Mouse (Mus musculus) megakaryocyte progenitor cell, adult 5-6 weeks (primary cell): ENCODE results near the gene Olfr965. TPM values are rescaled to one million over a fixed set of nuclear protein-coding genes. Genes with fewer than 3 reads are reported as not detected.
"Not testable (repeated sequence)": the region's sequence is repeated elsewhere in the genome, so short reads cannot be mapped to it uniquely, and the experiment has no call there.

Experiments used
- ATAC-seq: replicated peaks from 2 replicates; pipeline ENCODE4 v1.8.0; 2016; ENCODE audit warnings: mild to moderate bottlenecking, moderate TSS enrichment, inconsistent platforms; ENCODE audit not compliant: poor library complexity
- total RNA-seq, 2 experiments: library from RNA; stranded (forward) in 1 of 2; stranded (reverse) in 1 of 2; fragments of 157-497, 149-512 nt in 1 of 2; fragments of 200-1000 nt in 1 of 2; gene quantifications; 2 replicates each; pipeline versions ENCODE4 v1.2.3 to v1.2.4; 2015 to 2017

Gene Olfr965
- total RNA-seq (2015) (not detected in 2 replicates), total RNA-seq (2017) (not detected in 2 replicates)

GRCm38 (mm10) chr9:39711053-39711452 lies at the start of gene Olfr965:
Olfr965 (plus strand) TSS chr9:39711353.
- no peak for ATAC-seq

- no peak for ATAC-seq
Observed at GRCm38 (mm10) chr9:39666905-39667304, 44.2 kb upstream of the Olfr965 start, which contains the start of gene Olfr963. Olfr963 (plus strand) TSS chr9:39667205.

DNA sequence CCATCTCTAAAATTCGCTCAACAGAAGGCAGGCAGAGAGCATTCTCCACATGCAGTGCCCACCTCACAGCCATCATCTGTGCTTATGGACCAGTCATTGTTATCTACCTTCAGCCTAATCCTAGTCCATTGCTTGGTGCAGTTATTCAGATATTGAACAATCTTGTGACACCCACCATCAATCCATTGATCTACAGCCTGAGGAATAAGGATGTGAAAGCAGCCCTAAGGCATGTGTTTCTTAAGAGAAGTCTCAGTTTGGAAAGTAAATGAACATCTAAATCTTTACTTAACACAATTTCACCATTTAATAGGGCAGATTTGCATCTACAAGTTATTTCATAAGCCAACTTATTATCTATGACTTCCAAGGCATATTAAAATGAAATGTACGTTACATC lies 41.4 kb upstream of the Olfr965 start:
- ATAC-seq, result no peak

DNA sequence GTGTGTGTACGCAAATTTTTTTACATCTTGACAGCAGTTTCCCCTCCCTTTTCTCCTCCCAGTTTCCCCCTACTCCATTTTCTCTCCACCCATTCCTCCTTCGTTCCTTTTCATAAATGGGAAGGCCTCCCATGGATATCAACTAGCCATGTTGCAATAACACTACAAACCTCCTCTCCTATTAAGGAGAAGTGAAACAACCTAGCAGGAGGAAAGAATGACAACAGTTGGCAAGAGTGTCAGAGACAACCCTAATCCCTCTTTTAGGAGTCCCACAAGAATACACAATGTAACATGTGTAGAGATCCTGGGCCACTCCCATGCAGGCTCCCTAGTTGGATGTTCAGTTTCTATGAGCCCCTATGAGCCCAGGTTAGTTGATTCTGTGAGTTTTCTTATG lies 36.3 kb upstream of the Olfr965 start:
- peak; percentile 92 for ATAC-seq

DNA sequence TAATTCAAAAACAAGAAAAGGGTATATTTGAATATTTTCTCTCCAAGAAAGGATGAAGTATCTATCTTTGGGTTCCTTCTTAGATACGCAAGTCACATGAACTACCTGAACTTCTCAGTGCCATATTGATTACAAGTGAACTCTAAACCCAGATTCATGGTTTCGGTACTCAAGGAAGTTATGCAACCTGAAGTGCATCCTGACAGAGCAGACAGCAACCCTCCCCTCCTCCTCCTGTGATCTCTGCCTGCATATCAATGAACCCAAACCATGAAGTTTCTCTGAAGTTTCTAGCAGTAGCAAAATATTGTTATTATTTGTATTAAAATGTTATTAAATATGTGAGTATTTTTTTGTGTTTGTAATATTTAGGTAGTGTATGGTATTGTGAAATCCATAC lies 32.6 kb upstream of the Olfr965 start:
- ATAC-seq, result peak; percentile 49; the same call in 1 of the 2 replicates

DNA sequence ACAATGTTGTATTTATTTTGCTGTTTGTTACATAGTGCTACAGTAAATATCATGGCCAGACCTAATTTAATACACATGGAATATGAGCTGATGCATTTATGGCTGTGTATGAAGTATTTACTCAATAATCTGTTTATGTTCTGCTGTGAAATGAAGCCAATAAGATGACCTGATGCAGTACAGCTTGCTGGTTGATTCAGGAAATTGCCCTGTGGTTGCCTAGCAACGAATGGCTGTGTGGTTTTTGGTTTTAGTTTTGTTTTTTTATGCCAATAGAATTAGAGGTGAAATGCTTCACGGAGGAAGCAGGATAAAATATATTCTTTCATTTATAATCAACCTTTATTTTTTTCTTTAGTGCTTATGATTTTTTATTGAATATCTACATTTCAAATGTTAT lies 31.9 kb upstream of the Olfr965 start:
- peak; percentile 70 for ATAC-seq

- not testable (repeated sequence) for ATAC-seq
Observed at GRCm38 (mm10) chr9:39701123-39701522, 10.0 kb upstream of the Olfr965 start.

GRCm38 (mm10) chr9:39707017-39707416 lies 4.1 kb upstream of the Olfr965 start, which contains the start of gene Olfr149:
Olfr149 (minus strand) TSS chr9:39707117.
- ATAC-seq, result no peak

DNA sequence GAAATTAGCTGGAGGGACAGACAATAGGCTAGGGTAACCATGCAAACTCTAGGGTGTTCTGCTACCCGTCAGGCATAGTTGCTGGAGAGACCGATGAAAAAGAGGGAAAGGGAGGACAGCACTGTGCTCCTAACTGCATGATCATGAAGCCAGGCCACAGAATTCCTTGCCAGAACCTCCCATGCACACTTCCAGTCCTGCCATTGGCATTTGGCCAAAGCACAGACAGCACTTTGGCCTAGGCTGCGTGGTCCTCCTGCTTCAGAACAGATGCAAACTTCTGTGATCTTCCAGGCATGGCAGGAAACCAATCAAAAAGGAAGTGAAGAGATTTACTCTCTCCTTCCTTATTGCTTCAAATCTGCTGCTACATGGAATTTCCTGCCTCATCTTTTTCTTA lies 2.2 kb upstream of the Olfr965 start:
- ATAC-seq, result no peak

- no peak for ATAC-seq
Observed at GRCm38 (mm10) chr9:39730678-39731077, 19.5 kb downstream of the Olfr965 start, which contains the start of gene Olfr150. Olfr150 (plus strand) TSS chr9:39730978.

DNA sequence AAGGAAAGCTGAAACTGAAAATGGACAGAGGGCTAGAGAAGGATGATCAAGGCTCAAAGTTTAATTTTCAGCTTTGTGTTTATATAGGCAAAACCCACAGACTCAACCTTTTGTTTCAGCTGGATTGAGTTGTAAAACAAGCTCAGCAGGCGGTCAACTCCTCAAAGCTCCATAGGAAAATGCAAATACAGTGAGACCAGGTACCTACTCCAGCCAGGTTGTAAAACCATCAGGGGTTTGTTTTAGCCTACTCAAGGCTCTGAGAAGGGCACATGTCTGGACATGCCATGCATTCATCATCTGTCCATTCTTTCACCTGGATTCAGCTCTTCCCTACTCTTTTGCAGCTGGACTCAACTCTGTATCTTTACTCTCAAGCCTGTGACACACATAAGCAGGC lies 29.6 kb downstream of the Olfr965 start:
- no peak for ATAC-seq

- ATAC-seq, result no peak
Observed at GRCm38 (mm10) chr9:39745949-39746348, 34.8 kb downstream of the Olfr965 start, which contains the start of gene Olfr967. Olfr967 (plus strand) TSS chr9:39746249.

DNA sequence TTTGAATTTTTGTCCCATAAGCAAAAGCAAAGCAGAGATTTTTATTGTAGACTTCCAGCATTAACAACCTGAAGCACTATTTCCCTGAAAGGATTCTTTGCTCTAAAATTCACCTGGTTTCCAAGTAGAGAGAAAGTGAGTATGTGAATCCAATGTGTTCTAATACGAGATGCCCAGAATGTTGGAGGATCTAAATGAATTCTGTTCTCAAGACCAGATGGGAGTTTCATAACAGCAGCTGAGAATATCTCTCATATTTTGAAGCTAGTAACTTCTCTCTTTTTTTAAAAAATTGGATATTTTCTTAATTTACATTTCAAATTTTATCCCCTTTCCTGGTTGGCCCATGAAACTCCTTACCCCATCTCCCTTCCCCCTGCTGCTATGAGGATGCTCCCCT lies 35.3 kb downstream of the Olfr965 start:
- ATAC-seq, result no peak

Other genes with a start within 250 kb of the Olfr965 start
- not detected in 2 replicates for gene Olfr955, start 239.4 kb upstream of the Olfr965 start, total RNA-seq (2015)
- gene Olfr955, start 239.4 kb upstream of the Olfr965 start, total RNA-seq (2017), result not detected in 2 replicates
- gene Olfr44, start 217.4 kb upstream of the Olfr965 start, total RNA-seq (2015), result not detected in 2 replicates
- gene Olfr44, start 217.4 kb upstream of the Olfr965 start, total RNA-seq (2017), result not detected in 2 replicates
- gene Olfr957, start 195.5 kb upstream of the Olfr965 start, total RNA-seq (2015), result not detected in 2 replicates
- gene Olfr957, start 195.5 kb upstream of the Olfr965 start, total RNA-seq (2017), result not detected in 2 replicates
- not detected in 2 replicates for gene Olfr958, start 157.3 kb upstream of the Olfr965 start, total RNA-seq (2015)
- not detected in 2 replicates for gene Olfr958, start 157.3 kb upstream of the Olfr965 start, total RNA-seq (2017)
- not detected in 2 replicates for gene Olfr959, start 135.8 kb upstream of the Olfr965 start, total RNA-seq (2015)
- gene Olfr959, start 135.8 kb upstream of the Olfr965 start, total RNA-seq (2017), result not detected in 2 replicates
- not detected in 2 replicates for gene AW551984, start 107.0 kb upstream of the Olfr965 start, total RNA-seq (2015)
- gene AW551984, start 107.0 kb upstream of the Olfr965 start, total RNA-seq (2017), result not detected in 2 replicates
- gene Olfr148, start 100.7 kb upstream of the Olfr965 start, total RNA-seq (2015), result not detected in 2 replicates
- gene Olfr148, start 100.7 kb upstream of the Olfr965 start, total RNA-seq (2017), result not detected in 2 replicates
- not detected in 2 replicates for gene Olfr960, start 90.0 kb upstream of the Olfr965 start, total RNA-seq (2015)
- not detected in 2 replicates for gene Olfr960, start 90.0 kb upstream of the Olfr965 start, total RNA-seq (2017)
- not detected in 2 replicates for gene Olfr961, start 66.3 kb upstream of the Olfr965 start, total RNA-seq (2015)
- not detected in 2 replicates for gene Olfr961, start 66.3 kb upstream of the Olfr965 start, total RNA-seq (2017)
- gene Olfr963, start 44.1 kb upstream of the Olfr965 start, total RNA-seq (2015), result not detected in 2 replicates
- not detected in 2 replicates for gene Olfr963, start 44.1 kb upstream of the Olfr965 start, total RNA-seq (2017)
- not detected in 2 replicates for gene Olfr149, start 4.2 kb upstream of the Olfr965 start, total RNA-seq (2015)
- not detected in 2 replicates for gene Olfr149, start 4.2 kb upstream of the Olfr965 start, total RNA-seq (2017)
- gene Olfr150, start 19.6 kb downstream of the Olfr965 start, total RNA-seq (2015), result not detected in 2 replicates
- not detected in 2 replicates for gene Olfr150, start 19.6 kb downstream of the Olfr965 start, total RNA-seq (2017)
- gene Olfr967, start 34.9 kb downstream of the Olfr965 start, total RNA-seq (2015), result not detected in 2 replicates
- not detected in 2 replicates for gene Olfr967, start 34.9 kb downstream of the Olfr965 start, total RNA-seq (2017)
- gene Olfr968, start 71.9 kb downstream of the Olfr965 start, total RNA-seq (2015), result not detected in 2 replicates
- gene Olfr968, start 71.9 kb downstream of the Olfr965 start, total RNA-seq (2017), result not detected in 2 replicates
- gene Olfr969, start 79.6 kb downstream of the Olfr965 start, total RNA-seq (2015), result not detected in 2 replicates
- gene Olfr969, start 79.6 kb downstream of the Olfr965 start, total RNA-seq (2017), result not detected in 2 replicates
- gene Olfr970, start 97.5 kb downstream of the Olfr965 start, total RNA-seq (2015), result not detected in 2 replicates
- not detected in 2 replicates for gene Olfr970, start 97.5 kb downstream of the Olfr965 start, total RNA-seq (2017)
- not detected in 2 replicates for gene Olfr971, start 125.5 kb downstream of the Olfr965 start, total RNA-seq (2015)
- not detected in 2 replicates for gene Olfr971, start 125.5 kb downstream of the Olfr965 start, total RNA-seq (2017)
- not detected in 2 replicates for gene Olfr972, start 155.1 kb downstream of the Olfr965 start, total RNA-seq (2015)
- gene Olfr972, start 155.1 kb downstream of the Olfr965 start, total RNA-seq (2017), result not detected in 2 replicates
- not detected in 2 replicates for gene Olfr229, start 196.0 kb downstream of the Olfr965 start, total RNA-seq (2015)
- gene Olfr229, start 196.0 kb downstream of the Olfr965 start, total RNA-seq (2017), result not detected in 2 replicates
- gene Olfr974, start 226.1 kb downstream of the Olfr965 start, total RNA-seq (2015), result not detected in 2 replicates
- not detected in 2 replicates for gene Olfr974, start 226.1 kb downstream of the Olfr965 start, total RNA-seq (2017)
- not detected in 2 replicates for gene Olfr975, start 240.7 kb downstream of the Olfr965 start, total RNA-seq (2015)
- not detected in 2 replicates for gene Olfr975, start 240.7 kb downstream of the Olfr965 start, total RNA-seq (2017)
- not detected in 2 replicates for gene Olfr976, start 249.8 kb downstream of the Olfr965 start, total RNA-seq (2015)
- not detected in 2 replicates for gene Olfr976, start 249.8 kb downstream of the Olfr965 start, total RNA-seq (2017)